Mouse (Mus musculus): ENCODE measurements around the gene Olfr250.
"Not testable (repeated sequence)": the region's sequence is repeated elsewhere in the genome, so short reads cannot be mapped to it uniquely, and the experiment has no call there.

The Olfr250 gene

DNA sequence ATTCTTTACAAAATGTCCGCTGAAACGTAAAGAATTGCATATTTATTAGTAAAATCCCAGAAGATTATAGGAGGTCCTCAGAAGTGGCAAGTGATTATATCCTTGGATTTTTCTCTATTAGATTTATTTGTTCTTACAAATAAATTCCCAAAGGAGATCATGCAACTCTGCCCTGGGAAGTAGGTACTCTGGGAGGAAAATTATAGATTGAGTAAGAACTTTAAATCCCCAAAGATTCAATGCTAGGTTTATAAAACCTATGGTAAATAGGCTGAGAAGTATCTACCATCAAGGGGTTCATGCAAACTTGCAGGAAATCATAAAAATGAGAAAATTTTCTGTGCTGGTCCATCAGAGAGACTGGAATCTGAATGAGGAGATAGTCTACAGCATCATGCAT is at the start of gene Olfr250:
Gene Olfr250, plus strand, starts transcription at position 301 of the 400 bp plus-strand sequence.
- DNase-seq, result no peak

DNA sequence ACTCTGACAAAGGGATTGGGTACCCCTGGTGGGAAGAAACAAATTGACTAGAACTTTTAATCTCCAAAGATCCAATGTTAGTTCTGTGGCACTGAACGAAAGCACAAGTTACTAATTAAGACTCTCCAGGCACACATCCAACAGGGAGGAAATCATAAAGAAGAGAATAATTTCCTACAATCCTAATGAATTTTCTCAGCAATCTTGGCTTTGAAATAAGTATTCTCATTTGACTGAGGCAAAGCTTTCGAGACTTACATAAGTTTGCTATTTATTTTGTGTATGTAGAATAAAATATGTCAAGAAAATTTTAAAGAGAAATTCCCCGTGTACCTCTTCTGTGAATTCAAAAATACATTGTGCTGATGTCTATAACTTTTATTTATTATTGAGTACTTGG is 37.9 kb upstream of the Olfr250 start, which contains the start of gene Olfr25:
Gene Olfr25, plus strand, starts transcription at position 301 of the 400 bp plus-strand sequence.
- DNase-seq, result no peak

DNA sequence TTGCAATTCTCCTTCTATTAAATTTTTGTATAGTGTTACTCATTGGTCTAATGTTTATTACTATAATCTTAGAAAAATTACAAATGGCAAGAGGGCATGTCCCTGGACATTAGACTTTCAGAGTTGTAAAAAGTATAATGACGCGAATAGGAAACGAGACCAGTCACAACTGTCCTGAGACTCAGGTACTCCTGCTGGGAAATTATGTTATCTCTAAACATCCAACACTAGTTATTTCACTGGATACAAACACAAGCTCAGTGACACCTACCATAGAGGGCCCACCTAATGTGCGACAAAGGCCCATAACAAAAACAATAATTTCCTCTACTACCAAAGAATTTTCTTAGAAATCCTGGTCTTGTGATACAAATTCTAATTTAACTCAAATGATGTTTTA is 18.6 kb upstream of the Olfr250 start, which contains the start of gene Olfr898:
Gene Olfr898, plus strand, starts transcription at position 301 of the 400 bp plus-strand sequence.
- DNase-seq, result no peak

DNA sequence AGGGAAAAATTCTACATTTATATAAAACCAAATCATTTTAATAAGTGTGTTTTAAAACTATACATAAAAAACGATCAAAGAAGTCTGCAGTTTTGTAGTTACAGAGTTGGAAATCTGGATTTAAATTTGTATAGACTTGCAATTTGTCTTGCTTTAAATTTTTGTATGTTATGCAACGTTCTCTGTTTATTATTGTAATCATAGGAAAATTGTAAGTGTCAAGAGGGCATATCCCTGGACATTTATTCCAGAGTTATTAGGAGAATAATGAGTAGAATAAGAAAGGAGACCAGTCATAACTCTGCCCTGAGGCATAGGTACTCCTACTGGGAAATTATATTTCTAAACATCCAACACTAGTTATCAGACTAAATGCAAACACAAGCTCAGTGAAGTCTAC is 10.1 kb downstream of the Olfr250 start, which contains the start of gene Olfr251:
Gene Olfr251, plus strand, starts transcription at position 301 of the 400 bp plus-strand sequence.
- no peak for DNase-seq

DNA sequence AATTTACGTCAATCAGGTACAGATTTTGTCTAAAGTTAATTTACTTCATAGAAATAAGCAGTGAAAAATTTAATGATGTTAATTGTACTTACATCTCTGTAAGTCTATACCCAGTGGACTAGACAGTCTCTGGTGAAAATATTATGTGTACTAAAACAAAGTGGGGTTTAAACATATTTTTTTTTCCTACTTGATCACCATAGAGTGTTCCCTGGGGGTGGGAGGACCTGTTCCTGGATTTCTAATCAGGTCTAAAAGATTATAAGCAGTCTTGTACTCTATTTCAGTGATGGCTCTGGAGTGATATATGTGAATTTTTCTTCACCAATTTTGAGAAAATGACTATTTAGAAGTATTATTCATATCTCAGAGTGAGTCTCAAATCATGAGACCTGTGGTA is 34.7 kb downstream of the Olfr250 start, which contains the start of gene Olfr147:
Gene Olfr147, plus strand, starts transcription at position 301 of the 400 bp plus-strand sequence.
- no peak for DNase-seq

DNA sequence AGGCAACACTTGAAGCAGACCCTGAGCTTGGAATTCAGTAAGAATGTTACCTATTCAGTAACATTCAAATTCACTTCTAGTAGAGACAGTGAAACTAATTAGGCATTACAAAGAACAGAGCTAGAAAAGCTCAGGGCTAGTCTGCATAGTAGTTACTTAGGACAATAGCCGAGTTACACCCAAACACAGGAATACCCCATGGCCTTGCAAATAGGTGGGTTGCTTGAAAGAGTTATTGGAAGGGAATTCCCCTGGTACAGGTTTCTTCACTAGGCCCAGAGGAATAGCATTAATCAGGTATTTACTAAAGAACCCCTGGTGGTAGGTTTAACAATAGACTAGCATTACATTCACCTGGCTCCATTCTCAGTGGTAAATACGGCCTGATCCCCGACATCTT is 40.8 kb downstream of the Olfr250 start:
- not testable (repeated sequence) for DNase-seq

DNA sequence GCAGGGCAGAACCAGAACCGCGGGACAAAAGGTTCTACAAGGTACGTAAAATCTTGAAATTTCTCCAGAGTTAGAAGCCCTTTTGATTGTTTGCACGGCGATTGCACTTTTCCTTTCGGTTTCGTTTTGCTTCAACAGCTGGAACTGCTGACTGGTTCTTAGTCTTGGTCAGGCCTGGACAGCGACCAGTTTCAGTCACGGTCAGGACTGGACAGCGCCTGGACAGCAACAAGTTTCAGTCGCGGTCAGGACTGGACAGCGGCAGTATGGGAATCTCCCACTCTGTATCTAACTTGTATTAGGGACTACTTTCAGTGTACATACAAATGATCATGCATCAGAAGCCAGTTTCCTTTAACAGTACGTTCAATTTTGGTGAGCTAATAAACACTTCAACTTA is 46.8 kb downstream of the Olfr250 start:
- not testable (repeated sequence) for DNase-seq
